Mouse (Mus musculus): ENCODE results near the gene Leng9. TPM values are rescaled to one million over a fixed set of nuclear protein-coding genes. Genes with fewer than 3 reads are reported as not detected.
"Not testable (repeated sequence)": the region's sequence is repeated elsewhere in the genome, so short reads cannot be mapped to it uniquely, and the experiment has no call there.

Gene Leng9
- 5.2 and 6.0 TPM in 2 replicates for polyA plus RNA-seq (2015; fragmentation: Nextera tagmentation; extraction: Ambion mirVana)

DNA sequence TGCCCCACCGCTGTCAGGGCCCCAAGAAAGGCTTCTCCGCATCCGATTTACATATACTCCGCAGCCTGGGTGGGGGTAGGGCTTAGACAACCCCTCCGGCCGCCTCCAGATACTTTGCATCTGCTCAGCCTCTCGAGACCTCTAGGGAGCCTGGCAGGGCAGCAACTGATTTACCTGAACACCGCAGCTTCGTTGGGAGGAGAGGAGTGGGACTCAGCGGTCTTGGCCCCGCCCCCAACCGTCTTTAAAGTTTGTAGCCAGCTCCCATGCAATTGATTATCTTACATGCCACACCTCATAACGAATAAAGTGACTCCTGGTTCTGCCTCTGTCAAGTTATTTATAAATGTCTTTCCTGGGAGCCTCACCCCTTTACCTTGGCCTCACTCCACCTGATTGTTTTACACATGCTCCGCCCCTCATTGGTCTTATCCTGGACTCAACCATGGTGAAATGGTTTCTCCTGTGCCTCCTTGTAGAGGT, at the start of gene Leng9:
Gene Leng9, minus strand, starts transcription at position 316 of the 483 bp plus-strand sequence.
- Histone ChIP-seq H3K27ac (peak within 1 kb of the TSS; percentile 91), H3K36me3 (replicated peaks) (peaks cover 21% of the 10 kb centered on the region), H3K4me3 (peak within 1 kb of the TSS; percentile 71), H3K9me3 (no peaks in the 10 kb centered on the region), H3K9ac (peak within 1 kb of the TSS; percentile 86), H3K4me1 (peaks cover 31% of the 10 kb centered on the region), H3K27me3 (replicated peaks) (peaks cover 27% of the 10 kb centered on the region), H3K4me2 (peak within 1 kb of the TSS; percentile 96)
- peak; percentile 28 for ATAC-seq (replicated peaks)
- under 1% methylated on average over 14 of the region's 14 CpGs for WGBS

DNA sequence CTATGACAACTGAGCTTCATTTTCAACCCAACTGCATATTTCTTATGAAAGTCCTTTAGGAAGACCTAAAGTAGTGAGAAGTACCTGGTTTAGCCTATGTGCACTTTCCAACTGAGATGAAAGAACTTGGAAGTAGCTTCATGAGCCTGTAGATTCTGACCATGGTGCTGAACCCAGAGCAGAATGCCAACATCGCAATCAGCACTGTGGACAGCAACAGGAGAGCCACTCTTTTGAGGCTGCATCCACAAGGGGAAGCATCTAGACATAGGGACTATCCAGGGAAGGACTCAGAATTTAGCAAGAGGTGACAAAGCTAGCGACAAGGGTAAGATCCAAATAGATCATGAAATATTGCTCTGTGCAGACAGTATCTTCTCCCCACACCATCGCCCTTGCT, 28.3 kb upstream of the Leng9 start:
- no peak overlapping the region for H3K4me3 ChIP-seq
- H3K4me1 ChIP-seq, result no peaks in the 10 kb centered on the region
- no peak overlapping the region for H3K4me2 ChIP-seq
- H3K9ac ChIP-seq, result no peak overlapping the region
- H3K27me3 ChIP-seq (replicated peaks), result no peaks in the 10 kb centered on the region
- WGBS, result 53% methylated on average over 3 of the region's 3 CpGs
- H3K27ac ChIP-seq, result no peak overlapping the region
- H3K36me3 ChIP-seq (replicated peaks), result no peaks in the 10 kb centered on the region
- no peaks in the 10 kb centered on the region for H3K9me3 ChIP-seq
- no peak for ATAC-seq (replicated peaks)

DNA sequence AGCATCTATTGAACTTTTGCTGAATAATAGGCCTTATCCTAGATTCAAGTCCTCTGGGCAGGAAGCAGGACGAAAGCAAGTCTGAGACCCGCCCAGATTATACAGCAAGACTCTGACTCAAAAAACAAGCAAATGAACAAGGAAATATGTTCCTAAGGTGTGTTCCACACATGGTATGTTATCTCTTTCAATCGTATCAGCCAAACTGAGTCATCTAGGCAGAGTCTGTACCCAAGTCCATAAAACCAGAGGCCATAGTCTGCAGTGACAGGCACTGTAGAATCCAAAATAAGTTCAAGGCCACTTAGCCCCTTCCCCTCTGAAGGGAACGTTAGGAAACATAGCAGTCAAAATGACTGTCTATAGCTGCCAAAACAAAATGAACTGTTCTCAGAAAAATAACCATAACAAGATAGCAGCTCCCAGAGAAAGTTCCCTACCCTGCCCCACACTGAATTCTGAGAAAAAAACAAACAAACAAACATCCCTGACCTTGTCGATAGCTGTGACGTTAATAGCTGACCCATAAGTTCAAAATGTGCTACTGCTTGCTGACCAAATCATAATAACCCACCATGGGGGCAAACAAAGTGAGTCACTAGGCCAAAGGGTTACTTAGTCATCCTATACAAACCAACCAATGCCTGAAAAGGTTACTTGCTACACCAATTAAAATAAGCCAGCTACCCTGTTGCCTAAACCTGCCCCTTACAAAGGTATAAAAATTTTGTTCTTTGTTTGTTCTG, 20.2 kb upstream of the Leng9 start:
- no peak overlapping the region for H3K4me3 ChIP-seq
- no peak overlapping the region for H3K9ac ChIP-seq
- H3K9me3 ChIP-seq, result no peaks in the 10 kb centered on the region
- H3K4me1 ChIP-seq, result no peaks in the 10 kb centered on the region
- no peak for ATAC-seq (replicated peaks)
- no peaks in the 10 kb centered on the region for H3K36me3 ChIP-seq (replicated peaks)
- no peak overlapping the region for H3K4me2 ChIP-seq
- no peak overlapping the region for H3K27ac ChIP-seq
- no peaks in the 10 kb centered on the region for H3K27me3 ChIP-seq (replicated peaks)
- WGBS, result 88% methylated on average over 6 of the region's 6 CpGs

DNA sequence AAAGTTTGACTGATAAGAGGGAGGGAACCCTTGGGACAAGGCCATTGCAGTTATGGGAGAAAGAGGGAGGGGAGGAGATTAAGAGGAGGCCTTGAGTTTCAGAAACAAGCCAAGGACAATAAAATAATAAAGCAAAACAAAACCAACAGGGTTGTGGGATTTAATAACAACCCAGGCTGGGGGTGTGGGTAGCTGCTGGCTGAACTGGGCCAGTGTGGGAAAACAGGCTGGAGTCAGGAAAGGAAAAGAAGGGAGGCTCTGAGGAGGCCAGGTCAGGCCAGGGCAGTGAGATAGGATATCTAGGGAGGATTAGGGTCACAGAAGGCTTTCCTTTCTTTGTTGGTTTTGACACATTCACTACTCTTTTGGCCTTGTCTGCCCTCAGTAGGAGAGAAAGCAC, 16.9 kb upstream of the Leng9 start:
- Histone ChIP-seq H3K4me1 (peaks cover 8% of the 10 kb centered on the region; the same call in 1 of the 2 replicates), H3K9me3 (no peaks in the 10 kb centered on the region), H3K27me3 (replicated peaks) (no peaks in the 10 kb centered on the region), H3K36me3 (replicated peaks) (no peaks in the 10 kb centered on the region), H3K9ac (no peak overlapping the region), H3K4me2 (no peak overlapping the region), H3K27ac (no peak overlapping the region), H3K4me3 (no peak overlapping the region)
- no peak for ATAC-seq (replicated peaks)

DNA sequence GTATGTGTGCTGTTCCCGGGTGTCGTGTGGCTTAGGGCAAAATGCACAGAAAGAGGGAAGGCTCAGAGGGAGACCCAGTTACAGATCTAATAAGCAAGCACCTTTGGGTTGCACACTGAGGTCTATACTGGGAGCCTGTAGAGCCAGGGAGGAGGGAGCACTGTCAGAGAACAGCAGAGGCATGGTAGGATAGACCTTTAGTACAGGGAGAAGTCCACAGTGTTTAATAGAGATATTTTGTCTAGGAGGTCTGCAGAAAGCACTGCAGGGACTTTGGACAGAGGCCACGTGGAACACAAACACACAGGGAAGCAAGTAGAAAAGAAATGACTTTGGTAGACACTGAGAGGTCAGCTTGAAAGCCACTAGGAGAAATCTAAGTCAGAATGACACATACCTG, 15.1 kb upstream of the Leng9 start:
- Histone ChIP-seq H3K4me2 (0 out of 2 replicates have a peak overlapping the region, but pooled peaks have one; percentile 41), H3K36me3 (replicated peaks) (no peaks in the 10 kb centered on the region), H3K9ac (no peak overlapping the region), H3K27ac (no peak overlapping the region), H3K4me1 (peaks cover 8% of the 10 kb centered on the region; the same call in 1 of the 2 replicates), H3K27me3 (replicated peaks) (no peaks in the 10 kb centered on the region), H3K4me3 (no peak overlapping the region), H3K9me3 (no peaks in the 10 kb centered on the region)
- 31% methylated on average over 3 of the region's 3 CpGs for WGBS
- no peak for ATAC-seq (replicated peaks)

DNA sequence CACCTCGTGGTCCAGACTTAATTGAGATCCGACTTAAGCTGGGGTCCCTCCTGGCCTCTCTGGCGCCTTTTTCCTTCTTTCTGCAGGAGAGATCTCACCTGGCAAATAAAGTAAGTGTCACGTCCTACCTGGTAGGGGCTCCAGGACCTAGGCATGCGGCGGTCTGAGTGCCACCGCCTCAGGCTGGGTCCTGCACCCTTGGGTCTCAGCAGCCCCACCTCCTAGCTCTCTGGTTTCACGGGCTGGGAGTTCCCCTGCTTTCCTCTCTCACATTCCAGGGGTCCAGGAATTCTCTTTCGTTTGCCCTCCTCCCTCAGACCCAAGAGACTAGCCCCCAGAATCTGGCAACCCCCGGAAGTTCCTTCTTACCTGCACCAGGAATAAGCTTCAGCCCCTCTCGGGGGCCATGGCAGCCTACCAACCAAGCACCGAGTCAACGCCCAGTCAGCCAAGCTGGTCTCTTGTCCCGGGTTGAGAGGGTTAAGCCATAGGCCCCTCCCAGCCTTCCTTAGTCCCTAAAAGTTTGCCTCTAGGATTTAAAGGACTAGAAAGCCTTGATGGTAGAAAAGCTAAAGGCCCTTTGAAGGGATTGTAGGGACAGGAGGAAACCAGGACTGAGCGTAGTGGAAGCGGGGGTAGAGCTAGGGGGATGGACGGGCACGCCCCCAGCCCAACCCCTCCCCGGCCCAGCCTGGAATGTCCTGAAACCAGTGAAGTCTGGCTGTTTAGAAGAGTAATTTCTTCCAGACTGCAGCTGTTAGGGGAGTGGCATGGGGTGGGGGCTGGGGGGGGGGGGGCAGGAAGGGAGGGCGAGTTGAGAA, 14.1 kb upstream of the Leng9 start, which contains the start of gene Cdc42ep5:
Gene Cdc42ep5, minus strand, starts transcription at position 771 of the 821 bp plus-strand sequence.
- Histone ChIP-seq H3K4me3 (peak within 1 kb of the TSS; percentile 22), H3K36me3 (replicated peaks) (no peaks in the 10 kb centered on the region), H3K9me3 (no peaks in the 10 kb centered on the region), H3K27ac (no peak within 1 kb of the TSS), H3K9ac (no peak within 1 kb of the TSS; the same call in 1 of the 2 replicates), H3K27me3 (replicated peaks) (no peaks in the 10 kb centered on the region), H3K4me1 (peaks cover 8% of the 10 kb centered on the region; the same call in 1 of the 2 replicates), H3K4me2 (peak within 1 kb of the TSS; percentile 41)
- WGBS, result 2% methylated on average over 19 of the region's 20 CpGs
- peak; percentile 66 for ATAC-seq (replicated peaks)

DNA sequence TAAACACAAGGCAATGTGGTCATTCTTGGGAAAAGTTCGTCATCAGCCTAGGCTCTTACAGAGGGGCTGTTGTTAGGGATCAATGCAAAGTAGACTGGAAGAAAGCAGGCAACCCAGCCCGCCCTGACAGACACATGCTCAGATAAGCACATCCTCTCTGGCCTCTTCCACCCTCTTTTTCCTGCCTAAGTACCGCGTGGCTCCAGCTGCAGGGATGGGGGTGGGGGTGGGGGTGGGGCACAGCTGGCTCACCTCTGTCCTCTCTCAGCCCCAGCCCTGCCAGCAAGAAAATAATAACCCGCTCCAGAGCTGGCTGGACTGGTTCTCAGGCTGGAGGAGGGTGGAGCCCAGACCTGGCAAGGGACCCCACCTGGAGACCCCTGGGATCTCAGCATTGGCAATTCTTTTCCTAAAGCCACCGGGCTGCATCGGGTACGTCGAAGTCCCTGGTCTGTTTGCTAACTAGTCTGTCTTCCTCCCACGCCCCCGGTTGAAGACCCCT, 13.4 kb upstream of the Leng9 start:
- H3K4me3 ChIP-seq, result peak overlapping the region; percentile 22
- peak; percentile 37; the same call in 1 of the 2 replicates for ATAC-seq (replicated peaks)
- no peak overlapping the region for H3K27ac ChIP-seq
- no peak overlapping the region for H3K9ac ChIP-seq
- no peaks in the 10 kb centered on the region for H3K27me3 ChIP-seq (replicated peaks)
- 3% methylated on average over 11 of the region's 11 CpGs for WGBS
- no peaks in the 10 kb centered on the region for H3K36me3 ChIP-seq (replicated peaks)
- H3K4me1 ChIP-seq, result peaks cover 8% of the 10 kb centered on the region; the same call in 1 of the 2 replicates
- no peaks in the 10 kb centered on the region for H3K9me3 ChIP-seq
- peak overlapping the region; percentile 41 for H3K4me2 ChIP-seq

DNA sequence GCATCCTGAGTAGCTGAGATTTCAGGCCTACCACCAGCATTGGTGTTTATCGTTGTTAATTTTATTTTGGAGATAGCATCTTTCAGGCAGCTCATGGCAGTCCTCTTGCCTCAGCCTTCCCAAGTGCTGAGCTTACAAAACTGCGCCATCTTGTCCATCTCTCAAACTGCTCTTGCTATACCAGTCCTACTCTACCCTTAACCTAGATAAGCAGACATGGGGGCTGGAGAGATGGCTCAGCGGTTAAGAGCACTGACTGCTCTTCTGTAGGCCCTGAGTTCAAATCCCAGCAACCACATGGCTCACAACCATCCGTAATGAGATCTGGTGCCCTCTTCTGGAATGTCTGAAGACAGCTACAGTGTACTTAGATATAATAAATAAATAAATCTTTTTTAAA, 11.4 kb upstream of the Leng9 start:
- not testable (repeated sequence) for H3K27me3 ChIP-seq (replicated peaks); H3K9me3 ChIP-seq; H3K4me1 ChIP-seq; H3K4me3 ChIP-seq; H3K36me3 ChIP-seq (replicated peaks); H3K27ac ChIP-seq; H3K4me2 ChIP-seq; ATAC-seq (replicated peaks); H3K9ac ChIP-seq
- 95% methylated on average over 4 of the region's 4 CpGs for WGBS

DNA sequence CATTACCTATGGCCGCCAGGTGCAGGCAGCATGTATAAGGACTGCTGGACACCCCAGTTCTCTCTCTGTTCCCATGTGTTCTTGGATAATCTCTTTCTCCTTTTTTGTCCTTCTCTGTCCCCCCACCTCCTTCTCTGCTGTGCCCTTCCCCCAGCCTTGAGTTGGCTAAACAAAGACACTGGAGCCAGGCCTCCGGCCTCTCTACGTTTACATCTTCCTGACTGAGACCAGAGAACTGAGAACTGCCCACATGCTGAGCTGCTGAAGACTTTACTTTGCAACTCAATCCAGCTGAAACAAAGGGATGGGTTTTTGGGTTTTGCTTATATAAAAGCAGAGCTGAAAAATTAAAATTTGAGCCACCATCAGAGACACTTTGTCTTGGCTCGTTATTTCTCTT, 4.8 kb upstream of the Leng9 start:
- H3K9me3 ChIP-seq, result no peaks in the 10 kb centered on the region
- H3K27me3 ChIP-seq (replicated peaks), result peaks cover 27% of the 10 kb centered on the region
- no peak overlapping the region for H3K9ac ChIP-seq
- H3K36me3 ChIP-seq (replicated peaks), result no peaks in the 10 kb centered on the region
- H3K4me1 ChIP-seq, result peaks cover 17% of the 10 kb centered on the region
- ATAC-seq (replicated peaks), result no peak
- no peak overlapping the region for H3K4me3 ChIP-seq
- 31% methylated on average over 4 of the region's 4 CpGs for WGBS
- H3K27ac ChIP-seq, result no peak overlapping the region
- no peak overlapping the region for H3K4me2 ChIP-seq

DNA sequence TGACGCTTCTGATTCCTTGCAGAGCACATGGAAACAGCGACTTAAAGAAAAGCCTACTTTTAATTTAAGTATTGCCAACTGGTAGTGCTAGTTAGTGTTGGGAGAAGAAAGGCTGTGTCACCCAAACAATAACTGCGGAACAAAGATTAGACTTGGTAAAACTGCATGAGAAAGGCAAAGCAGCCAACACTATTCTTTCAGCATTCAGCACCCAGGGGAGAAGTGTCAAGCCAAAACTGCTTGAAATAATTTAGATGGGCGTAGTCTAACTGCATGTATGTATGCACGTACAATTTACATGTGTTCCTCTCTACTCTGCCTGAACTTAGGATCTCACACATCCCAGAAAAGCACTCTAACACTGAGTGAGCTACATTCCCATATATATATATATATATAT, 4.2 kb upstream of the Leng9 start:
- no peak for ATAC-seq (replicated peaks)
- no peaks in the 10 kb centered on the region for H3K9me3 ChIP-seq
- peaks cover 27% of the 10 kb centered on the region for H3K27me3 ChIP-seq (replicated peaks)
- no peak overlapping the region for H3K9ac ChIP-seq
- no peak overlapping the region for H3K4me3 ChIP-seq
- 76% methylated on average over 5 of the region's 5 CpGs for WGBS
- H3K36me3 ChIP-seq (replicated peaks), result no peaks in the 10 kb centered on the region
- H3K27ac ChIP-seq, result no peak overlapping the region
- no peak overlapping the region for H3K4me2 ChIP-seq
- H3K4me1 ChIP-seq, result peaks cover 20% of the 10 kb centered on the region

DNA sequence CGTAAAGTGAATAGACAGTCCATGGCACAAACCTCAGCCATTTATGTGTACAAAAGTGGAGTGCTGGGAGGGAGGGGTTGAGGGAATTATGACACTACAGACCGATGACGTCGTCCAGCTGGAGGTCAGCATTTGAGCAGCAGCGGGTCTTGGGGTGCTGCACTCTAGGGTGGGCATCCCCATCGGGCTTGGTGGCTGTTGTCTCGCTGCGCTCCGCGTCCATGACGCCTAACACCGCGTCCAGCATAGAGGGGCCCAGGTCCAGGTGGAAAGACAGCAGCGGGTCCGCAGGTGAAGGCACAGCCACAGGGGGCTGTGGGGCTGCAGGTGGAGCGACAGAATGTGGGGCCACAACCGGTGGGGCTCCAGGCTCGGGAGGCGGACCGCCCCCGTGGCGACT, 1.1 kb upstream of the Leng9 start:
- Histone ChIP-seq H3K27me3 (replicated peaks) (peaks cover 27% of the 10 kb centered on the region), H3K4me1 (peaks cover 31% of the 10 kb centered on the region), H3K9me3 (no peaks in the 10 kb centered on the region), H3K36me3 (replicated peaks) (peaks cover 11% of the 10 kb centered on the region), H3K4me3 (peak overlapping the region; percentile 71), H3K9ac (peak overlapping the region; percentile 10; the same call in 1 of the 2 replicates), H3K27ac (no peak overlapping the region), H3K4me2 (peak overlapping the region; percentile 96)
- ATAC-seq (replicated peaks), result peak; percentile 12
- WGBS, result 15% methylated on average over 22 of the region's 22 CpGs

DNA sequence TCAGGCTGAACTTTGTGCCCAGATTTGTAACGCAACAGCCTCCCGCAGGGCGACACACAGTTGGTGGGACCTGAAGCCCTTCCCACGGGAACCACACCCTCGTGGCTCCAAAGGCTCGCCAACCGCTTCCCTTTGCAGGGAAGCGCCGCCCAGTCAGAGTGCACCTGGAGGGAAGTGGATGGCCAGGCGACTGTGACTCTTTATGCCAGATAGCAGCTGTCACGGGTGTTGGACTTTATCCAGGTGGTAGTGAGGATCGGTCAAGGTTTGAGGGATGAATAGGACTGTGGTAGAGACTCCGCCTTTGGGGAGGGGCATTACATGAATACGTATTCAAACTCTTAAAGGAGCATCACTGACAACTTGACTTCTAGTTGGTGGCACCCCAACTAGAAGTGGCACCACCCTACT, 642 bp upstream of the Leng9 start:
- Histone ChIP-seq H3K27ac (no peak overlapping the region), H3K27me3 (replicated peaks) (peaks cover 27% of the 10 kb centered on the region), H3K4me1 (peaks cover 31% of the 10 kb centered on the region), H3K4me2 (peak overlapping the region; percentile 96), H3K36me3 (replicated peaks) (peaks cover 14% of the 10 kb centered on the region), H3K4me3 (peak overlapping the region; percentile 71), H3K9me3 (no peaks in the 10 kb centered on the region), H3K9ac (0 out of 2 replicates have a peak overlapping the region, but pooled peaks have one; percentile 86)
- peak; percentile 18 for ATAC-seq (replicated peaks)
- WGBS, result 5% methylated on average over 14 of the region's 14 CpGs

Measured in midbrain, embryonic 15.5 days (tissue).